Mouse (Mus musculus): Measurements from ENCODE around the gene 4930539E08Rik.
A peak's percentile ranks its signal among the peaks of the same experiment; 100 is the strongest.

Gene 4930539E08Rik

GRCm38 (mm10) chr17:28895217-28895875, 19.8 kb downstream of the 4930539E08Rik start:
- DNase-seq (ENCODE audit: low spot score) = no peak

- DNase-seq (ENCODE audit: low spot score) = no peak
Measured at GRCm38 (mm10) chr17:28894050-28894767, 20.9 kb downstream of the 4930539E08Rik start.

GRCm38 (mm10) chr17:28886266-28886665, 28.9 kb downstream of the 4930539E08Rik start:
- DNase-seq (ENCODE audit: low spot score) = no peak

GRCm38 (mm10) chr17:28885231-28885630, 29.9 kb downstream of the 4930539E08Rik start:
- no peak for DNase-seq (ENCODE audit: low spot score)

GRCm38 (mm10) chr17:28883941-28884516, 31.1 kb downstream of the 4930539E08Rik start:
- DNase-seq (ENCODE audit: low spot score) = no peak

- DNase-seq (ENCODE audit: low spot score) = peak; percentile 26
Measured at GRCm38 (mm10) chr17:28882810-28883209, 32.3 kb downstream of the 4930539E08Rik start.

- peak; percentile 78 for DNase-seq (ENCODE audit: low spot score)
Measured at GRCm38 (mm10) chr17:28882316-28882715, 32.8 kb downstream of the 4930539E08Rik start.

- DNase-seq (ENCODE audit: low spot score) = peak; percentile 74
Measured at GRCm38 (mm10) chr17:28879931-28880391, 35.2 kb downstream of the 4930539E08Rik start.

GRCm38 (mm10) chr17:28876821-28877220, 38.3 kb downstream of the 4930539E08Rik start:
- no peak for DNase-seq (ENCODE audit: low spot score)

GRCm38 (mm10) chr17:28876331-28876730, 38.8 kb downstream of the 4930539E08Rik start:
- no peak for DNase-seq (ENCODE audit: low spot score)

GRCm38 (mm10) chr17:28875316-28875715, 39.8 kb downstream of the 4930539E08Rik start:
- DNase-seq (ENCODE audit: low spot score) = peak; percentile 62

GRCm38 (mm10) chr17:28874825-28875224, 40.3 kb downstream of the 4930539E08Rik start:
- peak; percentile 49 for DNase-seq (ENCODE audit: low spot score)

GRCm38 (mm10) chr17:28874216-28874615, 40.9 kb downstream of the 4930539E08Rik start:
- DNase-seq (ENCODE audit: low spot score) = no peak

- DNase-seq (ENCODE audit: low spot score) = no peak
Measured at GRCm38 (mm10) chr17:28872322-28872721, 42.8 kb downstream of the 4930539E08Rik start.

- no peak for DNase-seq (ENCODE audit: low spot score)
Measured at GRCm38 (mm10) chr17:28871831-28872230, 43.3 kb downstream of the 4930539E08Rik start.

GRCm38 (mm10) chr17:28870435-28870834, 44.7 kb downstream of the 4930539E08Rik start:
- DNase-seq (ENCODE audit: low spot score) = no peak

- DNase-seq (ENCODE audit: low spot score) = no peak
Measured at GRCm38 (mm10) chr17:28869412-28870110, 45.6 kb downstream of the 4930539E08Rik start.

GRCm38 (mm10) chr17:28867381-28867780, 47.7 kb downstream of the 4930539E08Rik start:
- DNase-seq (ENCODE audit: low spot score) = no peak

- no peak for DNase-seq (ENCODE audit: low spot score)
Measured at GRCm38 (mm10) chr17:28866921-28867320, 48.2 kb downstream of the 4930539E08Rik start.

GRCm38 (mm10) chr17:28864464-28864863, 50.7 kb downstream of the 4930539E08Rik start:
- no peak for DNase-seq (ENCODE audit: low spot score)

- DNase-seq (ENCODE audit: low spot score) = no peak
Measured at GRCm38 (mm10) chr17:28863926-28864325, 51.2 kb downstream of the 4930539E08Rik start.

GRCm38 (mm10) chr17:28858205-28858604, 56.9 kb downstream of the 4930539E08Rik start, which contains the start of gene Pnpla1:
Gene Pnpla1 (plus strand): TSS chr17:28858411.
- no peak for DNase-seq (ENCODE audit: low spot score)
